Mouse (Mus musculus): ENCODE measurements at regions not wholly inside any gene's neighbourhood (a gene's known extent, or its start where the extent isn't known, plus 50 kb on each side); places are given as distances from the start of the nearest gene placed in this dataset.

DNA sequence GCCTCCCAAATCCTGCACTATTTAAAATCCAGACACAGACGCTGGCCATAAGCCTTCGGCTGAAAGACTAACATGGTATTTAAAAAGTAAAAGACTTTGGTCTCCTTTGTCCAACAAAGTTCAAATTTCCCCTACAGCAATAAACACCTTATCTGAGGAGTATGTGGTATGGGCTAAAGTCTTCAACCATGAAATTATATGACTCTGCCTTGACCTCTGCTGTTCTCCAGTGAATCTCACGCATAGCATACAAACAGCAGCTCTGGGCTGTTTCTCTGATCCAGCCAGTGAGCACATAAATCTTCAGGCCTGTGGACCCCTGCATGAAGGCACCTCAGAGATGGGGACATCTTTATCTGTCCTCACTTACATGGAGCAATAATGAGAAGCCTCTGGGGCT lies 627.8 kb downstream of the Hs3st4 start:
- ATAC-seq (replicated peaks; ENCODE audit: low FRiP score, low TSS enrichment, low read depth) (no peak), DNase-seq (ENCODE audit: low spot score) (no peak)
- no peaks in the 10 kb centered on the region for H3K36me3 ChIP-seq (ENCODE audit: control insufficient read depth, insufficient read depth, low read length)
- no peaks in the 10 kb centered on the region for H3K27me3 ChIP-seq (replicated peaks; ENCODE audit: control insufficient read depth, insufficient read depth, low read length)
- no peak overlapping the region for H3K4me2 ChIP-seq (ENCODE audit: low read length)
- WGBS = 70% methylated on average over 3 of the region's 3 CpGs
- no peak overlapping the region for H3K4me3 ChIP-seq (ENCODE audit: low read depth, low read length)
- no peaks in the 10 kb centered on the region for H3K4me1 ChIP-seq (replicated peaks; ENCODE audit: control insufficient read depth, insufficient read depth, low read length)
- no peak overlapping the region for H3K27ac ChIP-seq (ENCODE audit: low read depth)
- no peak overlapping the region for H3K9ac ChIP-seq (ENCODE audit: low read length)
- H3K9me3 ChIP-seq (ENCODE audit: control insufficient read depth, low read length) = no peaks in the 10 kb centered on the region

DNA sequence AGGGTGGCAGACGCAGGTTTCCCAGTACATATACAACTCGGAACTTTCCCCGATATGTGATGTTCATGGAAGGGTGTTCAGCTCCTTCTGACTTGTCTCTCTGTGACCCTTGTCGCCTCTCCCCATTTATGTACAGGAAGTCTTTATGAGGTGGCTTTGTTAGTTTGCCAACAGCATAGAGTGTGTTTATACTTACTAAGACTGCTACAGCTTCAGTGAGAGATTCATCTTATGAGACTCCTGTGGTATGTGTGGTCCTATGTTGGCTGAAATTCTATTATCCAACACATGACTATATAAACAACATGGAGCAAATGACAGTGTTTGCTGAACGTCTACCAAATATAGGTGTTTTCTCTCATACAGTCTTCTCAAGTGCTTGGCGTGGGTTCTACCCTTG lies 664.5 kb downstream of the Hs3st4 start:
- Histone ChIP-seq H3K4me1 (replicated peaks; ENCODE audit: control insufficient read depth, insufficient read depth, low read length) (no peaks in the 10 kb centered on the region), H3K4me3 (ENCODE audit: low read depth, low read length) (no peak overlapping the region), H3K36me3 (ENCODE audit: control insufficient read depth, insufficient read depth, low read length) (no peaks in the 10 kb centered on the region), H3K9me3 (ENCODE audit: control insufficient read depth, low read length) (no peaks in the 10 kb centered on the region), H3K27me3 (replicated peaks; ENCODE audit: control insufficient read depth, insufficient read depth, low read length) (no peaks in the 10 kb centered on the region), H3K4me2 (ENCODE audit: low read length) (no peak overlapping the region), H3K27ac (ENCODE audit: low read depth) (no peak overlapping the region), H3K9ac (ENCODE audit: low read length) (no peak overlapping the region)
- WGBS = 70% methylated on average over 6 of the region's 6 CpGs
- ATAC-seq (replicated peaks; ENCODE audit: low FRiP score, low TSS enrichment, low read depth) (no peak), DNase-seq (ENCODE audit: low spot score) (no peak)

DNA sequence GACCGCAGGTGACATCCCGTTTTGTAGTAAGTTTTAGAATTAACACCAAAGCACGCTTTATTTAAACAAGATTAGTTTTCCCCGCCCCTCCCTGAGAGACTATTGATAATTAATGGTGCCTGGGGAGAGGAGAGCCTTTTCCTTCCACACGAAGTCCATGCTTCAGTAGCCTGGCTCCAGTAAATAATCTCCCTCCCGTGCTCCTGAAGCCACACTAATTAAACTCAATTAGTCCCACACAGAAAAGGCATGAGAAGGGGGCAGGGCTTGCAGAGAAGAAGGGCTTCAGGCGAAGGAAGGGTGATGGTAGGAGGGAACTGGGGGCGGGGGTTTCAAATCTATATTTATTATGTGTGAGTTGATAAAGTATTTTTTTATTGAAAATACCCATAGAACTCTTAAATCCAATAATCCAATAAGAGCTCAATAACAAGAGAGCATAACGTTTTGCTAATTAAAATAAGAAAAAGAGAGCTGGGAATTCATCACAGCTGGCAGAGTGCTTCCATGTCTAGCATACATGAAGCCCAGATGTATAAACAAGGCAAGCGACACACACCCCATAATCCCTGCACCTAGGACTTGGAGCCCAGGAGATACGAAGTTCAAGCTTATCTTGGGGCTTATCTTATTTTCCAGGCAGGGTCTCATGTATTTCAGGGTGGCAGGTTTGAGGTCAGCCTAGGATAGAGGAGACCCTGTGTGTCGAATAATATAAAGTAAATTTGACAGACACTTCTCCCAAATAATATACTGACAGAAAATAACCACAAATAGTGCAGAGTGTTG lies 684.7 kb downstream of the Hs3st4 start:
- no peak for DNase-seq (ENCODE audit: low spot score)
- Histone ChIP-seq H3K4me1 (replicated peaks; ENCODE audit: control insufficient read depth, insufficient read depth, low read length) (no peaks in the 10 kb centered on the region; the same call in 1 of the 2 replicates), H3K9me3 (ENCODE audit: control insufficient read depth, low read length) (no peaks in the 10 kb centered on the region), H3K4me2 (ENCODE audit: low read length) (no peak overlapping the region), H3K27ac (ENCODE audit: low read depth) (no peak overlapping the region), H3K9ac (ENCODE audit: low read length) (no peak overlapping the region), H3K4me3 (ENCODE audit: low read depth, low read length) (no peak overlapping the region), H3K27me3 (replicated peaks; ENCODE audit: control insufficient read depth, insufficient read depth, low read length) (no peaks in the 10 kb centered on the region), H3K36me3 (ENCODE audit: control insufficient read depth, insufficient read depth, low read length) (no peaks in the 10 kb centered on the region)
- 41% methylated on average over 12 of the region's 12 CpGs for WGBS
- no peak for ATAC-seq (replicated peaks; ENCODE audit: low FRiP score, low TSS enrichment, low read depth)

DNA sequence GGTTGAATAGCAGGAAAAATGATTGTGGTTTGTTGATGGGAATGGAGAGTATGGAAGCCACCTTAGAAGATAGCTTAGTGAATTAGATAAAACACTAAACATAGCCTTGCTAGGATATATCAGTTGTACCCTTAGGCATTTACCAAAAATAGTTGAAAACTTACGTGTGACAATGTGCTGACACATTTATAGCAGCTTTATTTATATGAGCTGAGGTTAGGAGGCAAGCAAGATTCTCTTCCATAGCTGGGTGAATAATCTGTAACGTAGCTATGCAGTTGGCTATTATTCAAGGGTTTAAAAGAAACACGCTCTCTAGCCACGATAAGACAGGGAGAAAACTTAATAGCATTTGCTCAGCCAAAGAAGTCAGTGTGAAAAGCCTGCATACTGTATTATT lies 685.4 kb downstream of the Hs3st4 start:
- no peaks in the 10 kb centered on the region; the same call in 1 of the 2 replicates for H3K4me1 ChIP-seq (replicated peaks; ENCODE audit: control insufficient read depth, insufficient read depth, low read length)
- no peak for DNase-seq (ENCODE audit: low spot score)
- no peak overlapping the region for H3K4me3 ChIP-seq (ENCODE audit: low read depth, low read length)
- H3K27ac ChIP-seq (ENCODE audit: low read depth) = no peak overlapping the region
- no peaks in the 10 kb centered on the region for H3K36me3 ChIP-seq (ENCODE audit: control insufficient read depth, insufficient read depth, low read length)
- WGBS = 49% methylated on average over 4 of the region's 4 CpGs
- H3K27me3 ChIP-seq (replicated peaks; ENCODE audit: control insufficient read depth, insufficient read depth, low read length) = no peaks in the 10 kb centered on the region
- ATAC-seq (replicated peaks; ENCODE audit: low FRiP score, low TSS enrichment, low read depth) = no peak
- no peaks in the 10 kb centered on the region for H3K9me3 ChIP-seq (ENCODE audit: control insufficient read depth, low read length)
- no peak overlapping the region for H3K9ac ChIP-seq (ENCODE audit: low read length)
- H3K4me2 ChIP-seq (ENCODE audit: low read length) = no peak overlapping the region

DNA sequence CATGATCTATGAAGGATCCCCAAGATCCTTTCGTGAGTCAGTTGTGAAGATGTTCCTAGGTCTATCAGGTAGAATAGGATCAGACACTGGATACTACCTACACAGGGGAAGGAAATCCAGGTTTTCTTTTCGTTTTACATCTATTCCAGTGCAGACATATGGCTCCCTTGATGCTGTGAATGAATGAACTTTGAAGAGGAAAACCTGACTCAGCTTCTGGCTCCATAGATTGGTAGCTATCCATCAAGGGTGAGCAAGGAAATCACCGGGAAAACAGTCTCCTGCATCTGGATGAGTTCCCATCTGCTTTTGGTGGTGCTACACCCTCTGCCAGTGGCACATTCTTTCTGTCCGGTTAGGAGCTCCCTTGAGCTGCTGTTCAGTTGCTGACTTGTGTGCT lies 687.8 kb downstream of the Hs3st4 start:
- H3K27ac ChIP-seq (ENCODE audit: low read depth) = no peak overlapping the region
- H3K4me1 ChIP-seq (replicated peaks; ENCODE audit: control insufficient read depth, insufficient read depth, low read length) = no peaks in the 10 kb centered on the region; the same call in 1 of the 2 replicates
- H3K27me3 ChIP-seq (replicated peaks; ENCODE audit: control insufficient read depth, insufficient read depth, low read length) = no peaks in the 10 kb centered on the region
- H3K9ac ChIP-seq (ENCODE audit: low read length) = no peak overlapping the region
- H3K9me3 ChIP-seq (ENCODE audit: control insufficient read depth, low read length) = no peaks in the 10 kb centered on the region
- H3K4me2 ChIP-seq (ENCODE audit: low read length) = no peak overlapping the region
- no peaks in the 10 kb centered on the region for H3K36me3 ChIP-seq (ENCODE audit: control insufficient read depth, insufficient read depth, low read length)
- 78% methylated on average over 4 of the region's 4 CpGs for WGBS
- no peak for ATAC-seq (replicated peaks; ENCODE audit: low FRiP score, low TSS enrichment, low read depth)
- DNase-seq (ENCODE audit: low spot score) = no peak
- H3K4me3 ChIP-seq (ENCODE audit: low read depth, low read length) = no peak overlapping the region

DNA sequence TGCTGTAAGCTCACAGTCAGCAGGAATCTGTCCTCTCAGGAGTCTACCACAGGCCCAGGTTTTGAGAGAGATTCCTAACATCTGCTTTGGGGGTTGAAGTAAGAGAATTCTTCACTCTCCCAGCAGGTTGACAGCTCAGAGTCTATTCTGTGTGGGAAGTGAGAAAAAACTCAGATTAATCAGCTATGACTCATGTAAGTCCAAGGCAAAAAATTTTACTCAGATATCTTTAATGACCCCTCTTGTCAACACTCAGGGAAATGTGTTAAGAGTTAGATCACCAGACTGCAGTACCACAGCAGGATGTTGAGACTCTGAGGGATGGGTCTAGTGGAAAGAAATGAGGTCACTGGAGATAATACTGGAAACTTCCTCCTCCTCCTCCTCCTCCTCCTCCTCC lies 688.4 kb downstream of the Hs3st4 start:
- ATAC-seq (replicated peaks; ENCODE audit: low FRiP score, low TSS enrichment, low read depth) (no peak), DNase-seq (ENCODE audit: low spot score) (no peak)
- H3K27ac ChIP-seq (ENCODE audit: low read depth) = no peak overlapping the region
- no peaks in the 10 kb centered on the region; the same call in 1 of the 2 replicates for H3K4me1 ChIP-seq (replicated peaks; ENCODE audit: control insufficient read depth, insufficient read depth, low read length)
- no peaks in the 10 kb centered on the region for H3K9me3 ChIP-seq (ENCODE audit: control insufficient read depth, low read length)
- H3K4me3 ChIP-seq (ENCODE audit: low read depth, low read length) = no peak overlapping the region
- no peaks in the 10 kb centered on the region for H3K27me3 ChIP-seq (replicated peaks; ENCODE audit: control insufficient read depth, insufficient read depth, low read length)
- H3K36me3 ChIP-seq (ENCODE audit: control insufficient read depth, insufficient read depth, low read length) = no peaks in the 10 kb centered on the region
- no peak overlapping the region for H3K9ac ChIP-seq (ENCODE audit: low read length)
- no peak overlapping the region for H3K4me2 ChIP-seq (ENCODE audit: low read length)

DNA sequence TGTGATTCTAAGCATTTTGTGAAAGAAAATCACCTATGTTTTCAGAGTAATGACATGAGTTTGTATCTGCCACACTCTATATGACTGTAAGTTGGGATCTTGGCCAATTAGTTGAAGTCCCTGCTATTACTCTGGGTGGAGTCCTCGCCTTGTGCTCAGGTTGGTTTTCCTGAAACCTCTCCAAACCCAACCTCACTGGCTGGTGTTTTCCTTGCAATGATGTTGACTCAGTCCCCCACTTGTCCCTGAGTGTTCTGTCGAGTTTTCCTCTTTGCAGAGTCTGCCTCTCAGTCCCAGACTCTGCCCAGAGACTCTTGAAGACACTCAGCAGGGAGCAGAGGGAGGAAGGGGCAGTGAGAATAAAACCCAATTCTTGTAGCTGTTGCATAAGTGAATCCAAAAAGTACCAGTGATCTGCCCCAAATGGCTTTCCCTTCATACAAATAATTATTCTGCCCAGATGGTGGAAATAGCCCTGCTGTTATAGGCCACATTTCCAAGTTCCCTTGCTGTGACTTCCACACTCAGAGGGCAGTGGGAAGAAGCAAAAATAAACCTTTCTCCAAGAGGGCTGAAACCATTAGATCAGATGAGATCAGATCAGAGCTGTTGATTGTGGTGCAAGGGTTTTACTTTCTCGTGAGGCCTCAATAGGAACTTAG lies 694.3 kb downstream of the Hs3st4 start:
- Histone ChIP-seq H3K4me2 (ENCODE audit: low read length) (no peak overlapping the region), H3K27ac (ENCODE audit: low read depth) (no peak overlapping the region), H3K9ac (ENCODE audit: low read length) (no peak overlapping the region), H3K4me3 (ENCODE audit: low read depth, low read length) (no peak overlapping the region), H3K36me3 (ENCODE audit: control insufficient read depth, insufficient read depth, low read length) (no peaks in the 10 kb centered on the region), H3K4me1 (replicated peaks; ENCODE audit: control insufficient read depth, insufficient read depth, low read length) (no peaks in the 10 kb centered on the region), H3K9me3 (ENCODE audit: control insufficient read depth, low read length) (no peaks in the 10 kb centered on the region), H3K27me3 (replicated peaks; ENCODE audit: control insufficient read depth, insufficient read depth, low read length) (no peaks in the 10 kb centered on the region)
- 73% methylated on average over 3 of the region's 3 CpGs for WGBS
- no peak for DNase-seq (ENCODE audit: low spot score)
- no peak for ATAC-seq (replicated peaks; ENCODE audit: low FRiP score, low TSS enrichment, low read depth)

DNA sequence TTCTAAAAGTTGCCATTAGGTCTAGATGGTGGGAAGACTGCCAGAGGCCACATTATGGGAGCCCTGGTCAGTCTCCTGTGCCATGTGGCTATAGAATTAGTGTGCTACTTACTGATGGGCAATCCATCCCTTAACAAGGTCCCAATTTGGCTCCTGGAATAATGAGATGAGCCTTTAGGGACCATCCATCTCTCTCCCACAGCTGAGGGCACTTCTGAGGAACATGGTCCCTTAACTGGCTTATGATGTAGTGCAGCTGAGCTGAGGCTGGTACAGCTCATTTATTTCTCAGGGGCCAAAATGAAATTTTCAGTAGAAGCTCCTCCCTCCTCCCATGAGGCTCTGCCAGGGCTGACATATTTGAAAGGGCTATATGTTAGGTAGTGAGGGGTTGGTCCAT lies 697.9 kb downstream of the Hs3st4 start:
- ATAC-seq (replicated peaks; ENCODE audit: low FRiP score, low TSS enrichment, low read depth) (no peak), DNase-seq (ENCODE audit: low spot score) (no peak)
- no peaks in the 10 kb centered on the region for H3K27me3 ChIP-seq (replicated peaks; ENCODE audit: control insufficient read depth, insufficient read depth, low read length)
- no peak overlapping the region for H3K9ac ChIP-seq (ENCODE audit: low read length)
- H3K4me3 ChIP-seq (ENCODE audit: low read depth, low read length) = no peak overlapping the region
- no peaks in the 10 kb centered on the region for H3K36me3 ChIP-seq (ENCODE audit: control insufficient read depth, insufficient read depth, low read length)
- H3K9me3 ChIP-seq (ENCODE audit: control insufficient read depth, low read length) = no peaks in the 10 kb centered on the region
- H3K27ac ChIP-seq (ENCODE audit: low read depth) = no peak overlapping the region
- no peaks in the 10 kb centered on the region for H3K4me1 ChIP-seq (replicated peaks; ENCODE audit: control insufficient read depth, insufficient read depth, low read length)
- no peak overlapping the region for H3K4me2 ChIP-seq (ENCODE audit: low read length)

DNA sequence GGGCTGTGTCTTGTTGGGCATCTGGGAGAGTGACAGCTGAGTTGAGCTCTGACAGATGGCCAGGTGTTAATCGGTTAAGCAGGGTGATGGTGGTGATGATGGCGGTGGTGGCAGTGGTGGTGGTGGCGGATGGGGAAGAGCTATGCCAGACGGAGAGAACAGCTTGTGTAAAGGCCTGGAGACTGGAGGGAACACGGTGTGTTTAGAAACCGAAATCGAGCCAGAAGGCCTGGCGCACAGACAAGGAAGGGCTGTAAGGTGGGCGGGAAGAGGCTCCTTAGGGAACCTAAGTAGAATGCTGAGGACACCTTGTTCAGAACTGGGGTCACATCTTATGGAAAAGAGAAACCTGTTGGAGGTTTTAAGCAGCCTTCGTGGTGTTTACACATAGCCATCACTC lies 698.5 kb downstream of the Hs3st4 start:
- ATAC-seq (replicated peaks; ENCODE audit: low FRiP score, low TSS enrichment, low read depth) = no peak
- WGBS = 79% methylated on average over 10 of the region's 10 CpGs
- H3K9me3 ChIP-seq (ENCODE audit: control insufficient read depth, low read length) = no peaks in the 10 kb centered on the region

More for the DNA sequence above, 698.5 kb downstream of the Hs3st4 start:
- no peaks in the 10 kb centered on the region for H3K4me1 ChIP-seq (replicated peaks; ENCODE audit: control insufficient read depth, insufficient read depth, low read length)
- no peaks in the 10 kb centered on the region for H3K27me3 ChIP-seq (replicated peaks; ENCODE audit: control insufficient read depth, insufficient read depth, low read length)
- no peak overlapping the region for H3K9ac ChIP-seq (ENCODE audit: low read length)
- no peak for DNase-seq (ENCODE audit: low spot score)
- no peak overlapping the region for H3K4me3 ChIP-seq (ENCODE audit: low read depth, low read length)
- no peaks in the 10 kb centered on the region for H3K36me3 ChIP-seq (ENCODE audit: control insufficient read depth, insufficient read depth, low read length)
- H3K27ac ChIP-seq (ENCODE audit: low read depth) = no peak overlapping the region
- H3K4me2 ChIP-seq (ENCODE audit: low read length) = no peak overlapping the region

Data from intestine, embryonic 14.5 days (tissue).